Mouse (Mus musculus) MEL (cell line): Measurements from ENCODE around the gene Farp2.

Experiments
- CTCF ChIP-seq, 3 experiments: IDR thresholded peaks in 2 of 3; conservative IDR thresholded peaks in 1 of 3; 2 replicates each; pipeline ENCODE4 v1.5.1; 2011 to 2012; ENCODE audit warnings: low read length in 3 of 3, low read depth in 2 of 3, mild to moderate bottlenecking in 2 of 3, improper control_type of control experiment in 1 of 3, inconsistent platforms in 1 of 3, mixed read lengths in 1 of 3, moderate library complexity in 1 of 3; ENCODE audit not compliant: control insufficient read depth in 1 of 3, insufficient read depth in 1 of 3, poor library complexity in 1 of 3, severe bottlenecking in 1 of 3
- POLR2A ChIP-seq, 2 experiments: IDR thresholded peaks; 2 replicates each; pipeline ENCODE4 v1.6.1; 2011 to 2012; ENCODE audit warnings: low read length in 2 of 2, mild to moderate bottlenecking in 2 of 2, control low read depth in 1 of 2, improper control_type of control experiment in 1 of 2, low read depth in 1 of 2, moderate library complexity in 1 of 2; ENCODE audit not compliant: control insufficient read depth in 1 of 2, insufficient read depth in 1 of 2, poor library complexity in 1 of 2
- ZNF384 ChIP-seq: IDR thresholded peaks from 2 replicates; pipeline ENCODE4 v1.6.1; 2012; ENCODE audit warnings: low read depth, mild to moderate bottlenecking, inconsistent platforms, low read length, improper control_type of control experiment

- TF ChIP-seq CTCF (IDR thresholded peaks at IDR 0.05 in 2 of 3, conservative IDR thresholded peaks at IDR 0.05 in 1 of 3; ENCODE audit: control insufficient read depth in 1 of 3, insufficient read depth in 1 of 3, low read depth in 2 of 3, low read length in 3 of 3, poor library complexity in 1 of 3, severe bottlenecking in 1 of 3) (no peak), ZNF384 (no peak), POLR2A (IDR thresholded peaks at IDR 0.05; ENCODE audit: control insufficient read depth in 1 of 2, insufficient read depth in 1 of 2, low read depth in 1 of 2, low read length in 2 of 2, poor library complexity in 1 of 2) (no peak)
Observed at GRCm38 (mm10) chr1:93479476-93480083, 32.3 kb upstream of the Farp2 start.
